Mouse (Mus musculus) heart, embryonic 15.5 days (tissue): ENCODE results near the gene Tctex1d4. TPM values are rescaled to one million over a fixed set of nuclear protein-coding genes. Genes with fewer than 3 reads are reported as not detected.

Source experiments
- ATAC-seq: fragments of 200-750 bp; cut with Nextera tagmentation; replicated peaks from 2 replicates; pipeline ENCODE4 v1.8.0; 2017; ENCODE audit warnings: low read depth, moderate TSS enrichment; ENCODE audit not compliant: insufficient number of reproducible peaks, insufficient read depth, low FRiP score
- H3K27ac ChIP-seq: fragments of 300-500 bp; sonication (generic); 2 replicates; pipeline ENCODE4 v1.5.1; 2015; ENCODE audit warnings: mild to moderate bottlenecking, inconsistent platforms
- H3K27me3 ChIP-seq: fragments of 300-500 bp; sonication (generic); 2 replicates; pipeline ENCODE4 v1.6.1; 2015; ENCODE audit warnings: inconsistent platforms
- H3K36me3 ChIP-seq: fragments of 300-500 bp; sonication (generic); 2 replicates; pipeline ENCODE4 v1.6.1; 2015; ENCODE audit warnings: mild to moderate bottlenecking, inconsistent platforms
- H3K4me1 ChIP-seq: fragments of 300-500 bp; sonication (generic); replicated peaks from 2 replicates; pipeline ENCODE4 v1.6.1; 2015; ENCODE audit warnings: inconsistent platforms
- H3K4me2 ChIP-seq: fragments of 300-500 bp; sonication (generic); 2 replicates; pipeline ENCODE4 v1.6.1; 2015; ENCODE audit warnings: inconsistent platforms, mild to moderate bottlenecking, moderate library complexity
- H3K4me3 ChIP-seq: fragments of 300-500 bp; sonication (generic); 2 replicates; pipeline ENCODE4 v1.5.1; 2015; ENCODE audit warnings: mild to moderate bottlenecking, inconsistent platforms
- H3K9ac ChIP-seq: fragments of 300-500 bp; sonication (generic); 2 replicates; pipeline ENCODE4 v1.6.1; 2015; ENCODE audit warnings: mild to moderate bottlenecking, inconsistent platforms
- H3K9me3 ChIP-seq: fragments of 300-500 bp; sonication (generic); replicated peaks from 2 replicates; pipeline ENCODE4 v1.6.1; 2016; ENCODE audit warnings: inconsistent platforms
- WGBS: fragments of 180-500 bp; shearing (Covaris S2); methylation state at CpG from one replicate; pipeline ENCODE4 v1.1.7; 2015; ENCODE audit warnings: mixed read lengths; 5-methylcytosine and 5-hydroxymethylcytosine counted together
- polyA plus RNA-seq: library from polyadenylated mRNA; unstranded; fragments of >200 nt; fragmentation: Nextera tagmentation; extraction: Ambion mirVana; gene quantifications from 2 replicates; pipeline ENCODE4 v1.2.1, GENCODE M21; 2015

Gene Tctex1d4
- polyA plus RNA-seq, 1 experiment from 2014 or later, result not detected

GRCm38 (mm10) chr4:117145248-117145647 is 18.7 kb downstream of the Tctex1d4 start:
- no peak for ATAC-seq
- H3K9me3 ChIP-seq, result no peaks in the 10 kb centered on the region
- H3K27ac ChIP-seq, result no peak overlapping the region
- H3K9ac ChIP-seq, result no peak overlapping the region
- H3K36me3 ChIP-seq, result peaks cover 12% of the 10 kb centered on the region
- H3K4me1 ChIP-seq, result no peaks in the 10 kb centered on the region
- H3K27me3 ChIP-seq, result no peaks in the 10 kb centered on the region; the same call in 1 of the 2 replicates
- H3K4me3 ChIP-seq, result no peak overlapping the region
- H3K4me2 ChIP-seq, result no peak overlapping the region
- 90% methylated on average over 13 of the region's 13 CpGs for WGBS

GRCm38 (mm10) chr4:117146176-117146575 is 19.6 kb downstream of the Tctex1d4 start:
- H3K27me3 ChIP-seq, result no peaks in the 10 kb centered on the region
- 33% methylated on average over 15 of the region's 15 CpGs for WGBS
- H3K27ac ChIP-seq, result no peak overlapping the region
- H3K36me3 ChIP-seq, result peaks cover 21% of the 10 kb centered on the region
- no peak overlapping the region for H3K4me3 ChIP-seq
- H3K4me2 ChIP-seq, result no peak overlapping the region
- no peak overlapping the region for H3K9ac ChIP-seq
- no peaks in the 10 kb centered on the region for H3K4me1 ChIP-seq
- no peak for ATAC-seq
- H3K9me3 ChIP-seq, result no peaks in the 10 kb centered on the region

- no peaks in the 10 kb centered on the region for H3K9me3 ChIP-seq
- no peak for ATAC-seq
- no peak overlapping the region for H3K27ac ChIP-seq
- peaks cover 39% of the 10 kb centered on the region for H3K36me3 ChIP-seq
- no peak overlapping the region for H3K4me3 ChIP-seq
- H3K9ac ChIP-seq, result no peak overlapping the region
- WGBS, result 76% methylated on average over 18 of the region's 18 CpGs
- no peaks in the 10 kb centered on the region for H3K27me3 ChIP-seq
- H3K4me2 ChIP-seq, result no peak overlapping the region
- peaks cover 10% of the 10 kb centered on the region for H3K4me1 ChIP-seq
Measured at GRCm38 (mm10) chr4:117148047-117148713, 21.6 kb downstream of the Tctex1d4 start.

- Histone ChIP-seq H3K9ac (no peak overlapping the region), H3K9me3 (no peaks in the 10 kb centered on the region), H3K27ac (no peak overlapping the region), H3K36me3 (peaks cover 45% of the 10 kb centered on the region), H3K4me3 (no peak overlapping the region), H3K27me3 (no peaks in the 10 kb centered on the region), H3K4me1 (peaks cover 17% of the 10 kb centered on the region), H3K4me2 (no peak overlapping the region)
- no peak for ATAC-seq
- 66% methylated on average over 24 of the region's 24 CpGs for WGBS
Measured at GRCm38 (mm10) chr4:117148815-117149214, 22.2 kb downstream of the Tctex1d4 start.

- peaks cover 53% of the 10 kb centered on the region for H3K36me3 ChIP-seq
- H3K9ac ChIP-seq, result no peak overlapping the region
- ATAC-seq, result no peak
- no peak overlapping the region for H3K4me2 ChIP-seq
- WGBS, result 67% methylated on average over 6 of the region's 6 CpGs
- H3K27ac ChIP-seq, result no peak overlapping the region
- H3K27me3 ChIP-seq, result no peaks in the 10 kb centered on the region
- peaks cover 24% of the 10 kb centered on the region for H3K4me1 ChIP-seq
- H3K4me3 ChIP-seq, result no peak overlapping the region
- no peaks in the 10 kb centered on the region for H3K9me3 ChIP-seq
Measured at GRCm38 (mm10) chr4:117149291-117150211, 23.0 kb downstream of the Tctex1d4 start.

GRCm38 (mm10) chr4:117150212-117150733 is 23.7 kb downstream of the Tctex1d4 start:
- peaks cover 53% of the 10 kb centered on the region for H3K36me3 ChIP-seq
- no peaks in the 10 kb centered on the region for H3K27me3 ChIP-seq
- no peak for ATAC-seq
- H3K4me1 ChIP-seq, result peaks cover 30% of the 10 kb centered on the region
- no peaks in the 10 kb centered on the region for H3K9me3 ChIP-seq
- H3K4me3 ChIP-seq, result no peak overlapping the region
- WGBS, result 91% methylated on average over 6 of the region's 6 CpGs
- H3K4me2 ChIP-seq, result no peak overlapping the region
- no peak overlapping the region for H3K27ac ChIP-seq
- H3K9ac ChIP-seq, result no peak overlapping the region

GRCm38 (mm10) chr4:117151416-117151815 is 24.8 kb downstream of the Tctex1d4 start:
- no peak overlapping the region for H3K27ac ChIP-seq
- H3K4me3 ChIP-seq, result no peak overlapping the region
- H3K27me3 ChIP-seq, result no peaks in the 10 kb centered on the region
- 65% methylated on average over 1 of the region's 1 CpGs for WGBS
- no peak overlapping the region for H3K4me2 ChIP-seq
- H3K4me1 ChIP-seq, result peaks cover 30% of the 10 kb centered on the region
- H3K9ac ChIP-seq, result no peak overlapping the region
- peaks cover 53% of the 10 kb centered on the region for H3K36me3 ChIP-seq
- no peak for ATAC-seq
- H3K9me3 ChIP-seq, result no peaks in the 10 kb centered on the region

- no peak overlapping the region for H3K4me3 ChIP-seq
- peaks cover 30% of the 10 kb centered on the region for H3K4me1 ChIP-seq
- H3K4me2 ChIP-seq, result no peak overlapping the region
- H3K27ac ChIP-seq, result no peak overlapping the region
- H3K9ac ChIP-seq, result no peak overlapping the region; the same call in 1 of the 2 replicates
- no peaks in the 10 kb centered on the region for H3K27me3 ChIP-seq
- WGBS, result 55% methylated on average over 5 of the region's 5 CpGs
- peaks cover 53% of the 10 kb centered on the region for H3K36me3 ChIP-seq
- no peaks in the 10 kb centered on the region for H3K9me3 ChIP-seq
- ATAC-seq, result no peak
Measured at GRCm38 (mm10) chr4:117152714-117153113, 26.1 kb downstream of the Tctex1d4 start.

GRCm38 (mm10) chr4:117155020-117155791 is 28.6 kb downstream of the Tctex1d4 start:
- H3K27ac ChIP-seq, result peak overlapping the region; percentile 87
- no peaks in the 10 kb centered on the region for H3K27me3 ChIP-seq
- H3K36me3 ChIP-seq, result peaks cover 48% of the 10 kb centered on the region
- H3K9ac ChIP-seq, result peak overlapping the region; percentile 98
- H3K9me3 ChIP-seq, result no peaks in the 10 kb centered on the region
- H3K4me2 ChIP-seq, result peak overlapping the region; percentile 76
- WGBS, result under 1% methylated on average over 42 of the region's 44 CpGs
- H3K4me3 ChIP-seq, result peak overlapping the region; percentile 90
- ATAC-seq, result no peak
- H3K4me1 ChIP-seq, result peaks cover 30% of the 10 kb centered on the region

- Histone ChIP-seq H3K4me2 (peak within 1 kb of the TSS; percentile 76), H3K27me3 (no peaks in the 10 kb centered on the region), H3K9ac (peak within 1 kb of the TSS; percentile 98), H3K4me1 (peaks cover 30% of the 10 kb centered on the region), H3K9me3 (no peaks in the 10 kb centered on the region), H3K27ac (peak within 1 kb of the TSS; percentile 87), H3K36me3 (peaks cover 47% of the 10 kb centered on the region), H3K4me3 (peak within 1 kb of the TSS; percentile 90)
- 0% methylated on average over 52 of the region's 52 CpGs for WGBS
- peak; percentile 92 for ATAC-seq
Measured at GRCm38 (mm10) chr4:117155792-117156355, 29.3 kb downstream of the Tctex1d4 start, which contains the start of gene Rps8. Gene Rps8, minus strand, starts transcription at chr4:117156243.
